Mouse (Mus musculus): Measurements from ENCODE around the gene Pde10a.

DNA sequence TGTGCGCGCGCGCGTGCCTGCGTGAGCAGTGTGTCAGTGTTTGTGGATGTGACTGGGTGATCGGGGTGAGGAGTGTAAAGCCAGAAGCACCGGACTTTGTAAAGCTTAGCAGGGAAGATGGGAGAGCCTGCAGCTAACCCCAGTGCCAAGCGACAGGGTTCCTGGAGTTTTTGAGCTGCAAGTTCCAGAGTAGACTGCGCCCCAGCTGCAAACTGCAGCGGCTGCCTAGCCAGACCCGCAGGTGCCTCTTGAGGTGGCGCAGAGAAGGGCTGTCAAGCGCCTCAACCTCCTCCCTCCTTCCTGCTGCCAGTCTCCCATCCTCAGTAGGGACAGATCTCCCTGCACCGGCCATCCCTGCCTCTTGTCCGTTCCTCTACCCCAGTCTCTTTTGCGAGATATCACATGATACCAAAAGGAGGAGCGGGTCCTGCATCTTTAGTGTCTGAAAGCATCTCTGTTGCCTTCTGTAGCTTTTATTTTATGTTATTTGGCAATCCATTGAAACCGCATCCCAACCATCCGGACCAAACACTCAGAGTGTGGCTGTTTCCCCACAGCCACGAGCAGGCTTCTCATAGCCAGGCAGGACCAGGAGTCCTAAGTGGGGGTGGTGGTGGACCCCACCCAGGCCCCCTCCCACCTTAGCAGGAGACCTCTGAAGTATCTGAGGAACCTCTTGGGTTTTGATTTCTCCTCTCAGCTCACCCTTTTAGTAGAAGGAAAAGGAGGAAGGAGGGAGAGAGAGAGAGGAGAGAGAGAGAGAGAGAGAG, 984 bp downstream of the Pde10a start:
- no peak for TF ChIP-seq CTCF (IDR thresholded peaks at IDR 0.05; ENCODE audit: low read depth, low read length)
- TF ChIP-seq POLR2A (IDR thresholded peaks at IDR 0.05; ENCODE audit: borderline replicate concordance, low read depth, low read length) = no peak
